Comparison of ENCODE assay signal across 24 mouse cellular contexts in the genomic region with DNA sequence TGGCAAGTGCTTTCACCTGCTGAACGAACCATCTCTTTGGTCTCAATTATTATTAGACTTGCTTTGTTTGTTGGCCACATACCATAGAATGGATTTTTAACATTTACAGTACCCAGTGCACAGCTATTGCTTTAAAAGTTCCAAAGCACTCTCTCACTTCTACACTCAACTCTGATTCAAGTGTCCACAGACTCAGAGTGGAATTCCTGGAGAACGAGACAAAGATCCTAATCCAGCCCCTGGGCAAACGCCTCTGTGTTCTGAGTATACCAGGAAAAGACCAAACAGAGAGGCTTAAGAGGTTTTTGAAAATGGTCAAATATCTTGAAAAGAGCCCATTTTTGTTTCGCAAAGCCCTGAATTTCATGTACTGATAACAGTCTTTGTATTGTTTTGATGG. TPM values are rescaled to one million over a fixed set of nuclear protein-coding genes. Genes with fewer than 3 reads are reported as not detected.
DNase-seq lines count a peak whose midpoint lies in the region; ATAC-seq and TF ChIP-seq lines count a peak whose summit lies in the region.
"Had no signal": no experiment of that assay in that cellular context is flagged by ENCODE, and none has a peak within 500 bp of the region (broad histone marks: within the 10 kb centered on the region; RNA-seq: fewer than 3 reads in every experiment).

No protein-coding gene starts in this region.

- DNase-seq in lung, adult 2 months, result no peak
- DNase-seq in lung, postnatal 25 days (ENCODE audit: low spot score), result peak; percentile 28
- DNase-seq in lung, postnatal 36 days, result no peak
- DNase-seq in NIH3T3 (ENCODE audit: low read depth), result peak; percentile 41
- DNase-seq: adrenal gland, adult 8-10 months; adrenal gland, postnatal 25 days; cerebellum, adult 11-12 months; cerebellum, adult 9-10 months; cerebellum, postnatal 14 days; gastrocnemius, postnatal 25 days; heart, adult 2 months; heart, postnatal 14 days; heart, postnatal 4 days had no signal

- no peak for ATAC-seq in lung, embryonic 15.5 days (ENCODE audit: borderline replicate concordance, extremely low read depth, low FRiP score, low TSS enrichment)
- ATAC-seq: activated CD4-positive, CD25-positive, alpha-beta regulatory T cell, adult 4 months; CD4-positive, CD25-positive, alpha-beta regulatory T cell, adult 4 months; forebrain, embryonic 13.5 days; forebrain, embryonic 16.5 days; hindbrain, postnatal 0 days had no signal

- H3K4me3 ChIP-seq in lung, embryonic 15.5 days, result no peak overlapping the region
- no peak overlapping the region for H3K4me3 ChIP-seq in lung, adult 2 months (replicated peaks; ENCODE audit: extremely low read depth, low read depth, low read length)
- H3K4me3 ChIP-seq in olfactory bulb, adult 2 months (ENCODE audit: insufficient read depth, low read depth, low read length), result no peak overlapping the region
- H3K4me3 ChIP-seq: forebrain, embryonic 10.5 days; forebrain, embryonic 13.5 days; heart, embryonic 10.5 days; heart, embryonic 13.5 days had no signal

- no peak overlapping the region for H3K4me2 ChIP-seq in lung, embryonic 15.5 days
- H3K4me2 ChIP-seq: forebrain, embryonic 13.5 days; heart, embryonic 13.5 days; hindbrain, embryonic 14.5 days had no signal

- 68% methylated on average over 4 of the region's 4 CpGs for WGBS in lung, embryonic 15.5 days
- whole genome bisulfite sequencing in lung, adult 2 months, result 65% methylated on average over 4 of the region's 4 CpGs
- 61% methylated on average over 4 of the region's 4 CpGs for WGBS in olfactory bulb, adult 2 months

- no peak for TF ChIP-seq CTCF in lung, adult 2 months (IDR thresholded peaks at IDR 0.05; ENCODE audit: insufficient read depth, low read length)
- TF ChIP-seq CTCF in olfactory bulb, adult 2 months (IDR thresholded peaks at IDR 0.05; ENCODE audit: insufficient read depth, low read depth, low read length), result no peak

- no peak for TF ChIP-seq POLR2A in lung, adult 2 months (IDR thresholded peaks at IDR 0.05; ENCODE audit: borderline replicate concordance, extremely low read depth, low read depth, low read length)
- no peak for TF ChIP-seq POLR2A in olfactory bulb, adult 2 months (IDR thresholded peaks at IDR 0.05; ENCODE audit: insufficient read depth, low read depth, low read length)

- peaks cover 30% of the 10 kb centered on the region for H3K27me3 ChIP-seq in lung, embryonic 15.5 days

- H3K36me3 ChIP-seq in lung, embryonic 15.5 days, result no peaks in the 10 kb centered on the region
- H3K36me3 ChIP-seq: forebrain, embryonic 10.5 days; heart, embryonic 10.5 days; heart, embryonic 13.5 days had no signal

- peak overlapping the region; percentile 77 for H3K27ac ChIP-seq in lung, embryonic 15.5 days
- H3K27ac ChIP-seq in olfactory bulb, adult 2 months (ENCODE audit: insufficient read depth, low read depth, low read length), result 0 out of 2 replicates have a peak overlapping the region, but pooled peaks have one; percentile 36
- H3K27ac ChIP-seq: forebrain, embryonic 10.5 days; forebrain, embryonic 13.5 days; heart, adult 2 months; heart, embryonic 10.5 days; heart, embryonic 13.5 days; hindbrain, embryonic 14.5 days; hindbrain, postnatal 0 days had no signal

- H3K9ac ChIP-seq in lung, embryonic 15.5 days, result no peak overlapping the region
- H3K9ac ChIP-seq: forebrain, embryonic 13.5 days; heart, embryonic 13.5 days; hindbrain, embryonic 14.5 days had no signal

- no peaks in the 10 kb centered on the region for H3K9me3 ChIP-seq in lung, embryonic 15.5 days
- H3K9me3 ChIP-seq: forebrain, embryonic 10.5 days; heart, embryonic 10.5 days; heart, embryonic 13.5 days had no signal

- H3K4me1 ChIP-seq in lung, embryonic 15.5 days, result peaks cover 44% of the 10 kb centered on the region
- H3K4me1 ChIP-seq in lung, adult 2 months (ENCODE audit: control insufficient read depth, insufficient read depth, low read length), result peaks cover 8% of the 10 kb centered on the region
- peaks cover 48% of the 10 kb centered on the region for H3K4me1 ChIP-seq in olfactory bulb, adult 2 months (ENCODE audit: control insufficient read depth, insufficient read depth, low read length)

RNA-seq across cellular contexts. Expression of a gene that starts 2.5 kb away (rescaled TPM):
- 6.3 and 7.8 TPM in 2 replicates for polyA plus RNA-seq in lung, embryonic 15.5 days (2015; fragmentation: Nextera tagmentation; extraction: Ambion mirVana)
- 3.2 and 12.0 TPM in 2 replicates for polyA plus RNA-seq in lung, adult 2 months (2012; rRNA removed)
- polyA plus RNA-seq in olfactory bulb, adult 2 months (2012; ENCODE audit: insufficient read depth, insufficient read length, low replicate concordance, missing spikeins), result not detected in 2 replicates
- polyA plus RNA-seq: forebrain, embryonic 13.5 days had no signal

RNA-seq across cellular contexts. Expression of a gene that starts 29.5 kb away (rescaled TPM):
- 10.9 and 13.5 TPM in 2 replicates for polyA plus RNA-seq in lung, embryonic 15.5 days (2015; fragmentation: Nextera tagmentation; extraction: Ambion mirVana)
- polyA plus RNA-seq in lung, adult 2 months (2012; rRNA removed), result 13.0 and 13.5 TPM in 2 replicates
- polyA plus RNA-seq in olfactory bulb, adult 2 months (2012; ENCODE audit: insufficient read depth, insufficient read length, low replicate concordance, missing spikeins), result not detected in 2 replicates

RNA-seq across cellular contexts. Expression of a gene that starts 32.7 kb away (rescaled TPM):
- 4.9 and 7.3 TPM in 2 replicates for polyA plus RNA-seq in lung, embryonic 15.5 days (2015; fragmentation: Nextera tagmentation; extraction: Ambion mirVana)
- 10.3 and 15.0 TPM in 2 replicates for polyA plus RNA-seq in lung, adult 2 months (2012; rRNA removed)
- not detected in 2 replicates for polyA plus RNA-seq in olfactory bulb, adult 2 months (2012; ENCODE audit: insufficient read depth, insufficient read length, low replicate concordance, missing spikeins)

Comparison
In these comparisons a context has a peak if more than half of its experiments do, and no peak if none do; other contexts are left out.
1. DNase-seq: peak in lung, postnatal 25 days (single experiment) and NIH3T3 (single experiment); none in lung, adult 2 months (single experiment) and lung, postnatal 36 days (single experiment).
2. RNA of a gene that starts 29.5 kb away (polyA plus RNA-seq): 13.0 to 13.5 TPM in lung, adult 2 months and 10.9 to 13.5 TPM in lung, embryonic 15.5 days; not detected in olfactory bulb, adult 2 months; every median in the first group is over 10 times any median in the second.